Mouse (Mus musculus): ENCODE results near the gene Prm2. TPM values are rescaled to one million over a fixed set of nuclear protein-coding genes. Genes with fewer than 3 reads are reported as not detected.

The Prm2 gene
- polyA plus RNA-seq, 1 experiment from 2014 or later = not detected

- H3K4me1 ChIP-seq = no peaks in the 10 kb centered on the region
- no peaks in the 10 kb centered on the region for H3K36me3 ChIP-seq (replicated peaks)
- no peak overlapping the region for H3K4me2 ChIP-seq
- no peaks in the 10 kb centered on the region for H3K27me3 ChIP-seq
- no peak overlapping the region for H3K4me3 ChIP-seq (replicated peaks)
- no peak for ATAC-seq (ENCODE audit: low FRiP score)
- H3K9me3 ChIP-seq = no peaks in the 10 kb centered on the region
- H3K9ac ChIP-seq = no peak overlapping the region
- no peak overlapping the region for H3K27ac ChIP-seq
- 88% methylated on average over 4 of the region's 4 CpGs for WGBS
Measured at GRCm38 (mm10) chr16:10828461-10828805, 32.5 kb upstream of the Prm2 start.

GRCm38 (mm10) chr16:10827766-10828460 lies 32.0 kb upstream of the Prm2 start:
- H3K9me3 ChIP-seq = no peaks in the 10 kb centered on the region
- H3K27me3 ChIP-seq = no peaks in the 10 kb centered on the region
- H3K36me3 ChIP-seq (replicated peaks) = no peaks in the 10 kb centered on the region
- no peak overlapping the region for H3K27ac ChIP-seq
- no peaks in the 10 kb centered on the region for H3K4me1 ChIP-seq
- no peak overlapping the region for H3K4me2 ChIP-seq
- ATAC-seq (ENCODE audit: low FRiP score) = no peak
- 85% methylated on average over 7 of the region's 7 CpGs for WGBS
- no peak overlapping the region for H3K9ac ChIP-seq
- no peak overlapping the region for H3K4me3 ChIP-seq (replicated peaks)

GRCm38 (mm10) chr16:10827269-10827668 lies 31.3 kb upstream of the Prm2 start:
- H3K9ac ChIP-seq = no peak overlapping the region
- H3K4me1 ChIP-seq = no peaks in the 10 kb centered on the region
- no peaks in the 10 kb centered on the region for H3K27me3 ChIP-seq
- H3K36me3 ChIP-seq (replicated peaks) = no peaks in the 10 kb centered on the region
- no peaks in the 10 kb centered on the region for H3K9me3 ChIP-seq
- no peak overlapping the region for H3K4me3 ChIP-seq (replicated peaks)
- no peak overlapping the region for H3K4me2 ChIP-seq
- 94% methylated on average over 9 of the region's 9 CpGs for WGBS
- H3K27ac ChIP-seq = no peak overlapping the region
- ATAC-seq (ENCODE audit: low FRiP score) = no peak

- Histone ChIP-seq H3K4me2 (no peak overlapping the region), H3K27me3 (no peaks in the 10 kb centered on the region), H3K9me3 (no peaks in the 10 kb centered on the region), H3K36me3 (replicated peaks) (no peaks in the 10 kb centered on the region), H3K9ac (no peak overlapping the region), H3K4me1 (no peaks in the 10 kb centered on the region), H3K27ac (no peak overlapping the region), H3K4me3 (replicated peaks) (no peak overlapping the region)
- no peak for ATAC-seq (ENCODE audit: low FRiP score)
- 86% methylated on average over 4 of the region's 4 CpGs for WGBS
Measured at GRCm38 (mm10) chr16:10825840-10826239, 29.9 kb upstream of the Prm2 start.

DNA sequence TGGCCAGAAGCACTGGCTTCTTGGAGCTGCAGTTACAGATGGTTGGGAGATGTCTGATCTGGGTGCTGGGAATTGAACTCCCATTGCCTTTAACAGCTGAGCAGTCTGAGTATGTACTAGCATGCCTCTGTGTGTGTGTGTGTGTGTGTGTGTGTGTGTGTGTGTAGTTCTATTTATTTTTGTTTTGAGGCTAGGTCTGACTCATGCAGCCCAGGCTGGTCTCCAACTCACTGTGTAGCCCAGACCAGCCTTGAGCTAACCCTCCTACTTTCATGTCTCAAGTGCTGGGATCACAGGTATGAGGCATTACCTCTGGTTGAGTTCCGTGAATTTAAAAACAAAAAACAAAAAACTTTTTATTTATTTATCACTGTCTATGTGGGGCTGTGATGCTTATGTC lies 28.6 kb upstream of the Prm2 start:
- no peaks in the 10 kb centered on the region for H3K27me3 ChIP-seq
- 83% methylated on average over 1 of the region's 1 CpGs for WGBS
- no peak for ATAC-seq (ENCODE audit: low FRiP score)

DNA sequence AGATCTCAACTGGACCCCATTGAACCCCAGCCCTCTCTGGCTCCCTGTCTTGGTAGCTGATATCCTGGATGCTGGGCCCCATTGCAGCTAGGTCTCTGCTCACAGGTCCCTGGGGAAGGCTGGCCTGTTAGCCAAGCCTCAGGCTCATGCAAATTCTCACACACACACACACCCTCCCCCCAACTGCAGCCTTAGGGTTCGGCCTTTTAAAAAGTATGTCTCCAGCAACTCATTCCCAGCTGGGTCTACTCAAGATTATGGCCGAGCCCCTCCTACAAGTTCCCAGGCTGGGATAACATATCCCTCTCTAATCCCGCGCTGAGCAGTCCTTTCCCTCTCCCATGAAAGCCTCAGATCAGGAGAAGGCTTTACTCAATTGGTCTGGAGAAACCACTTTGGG lies 25.5 kb upstream of the Prm2 start:
- H3K36me3 ChIP-seq (replicated peaks) = no peaks in the 10 kb centered on the region
- ATAC-seq (ENCODE audit: low FRiP score) = no peak
- WGBS = 76% methylated on average over 4 of the region's 4 CpGs
- no peak overlapping the region for H3K4me2 ChIP-seq
- H3K4me3 ChIP-seq (replicated peaks) = no peak overlapping the region
- H3K9me3 ChIP-seq = no peaks in the 10 kb centered on the region
- H3K27ac ChIP-seq = no peak overlapping the region
- H3K27me3 ChIP-seq = no peaks in the 10 kb centered on the region
- H3K4me1 ChIP-seq = no peaks in the 10 kb centered on the region
- H3K9ac ChIP-seq = no peak overlapping the region

More for the DNA sequence above, 28.6 kb upstream of the Prm2 start:
- Histone ChIP-seq H3K4me3 (replicated peaks) (no peak overlapping the region), H3K4me2 (no peak overlapping the region), H3K4me1 (no peaks in the 10 kb centered on the region), H3K27ac (no peak overlapping the region), H3K9me3 (no peaks in the 10 kb centered on the region), H3K36me3 (replicated peaks) (no peaks in the 10 kb centered on the region), H3K9ac (no peak overlapping the region)

DNA sequence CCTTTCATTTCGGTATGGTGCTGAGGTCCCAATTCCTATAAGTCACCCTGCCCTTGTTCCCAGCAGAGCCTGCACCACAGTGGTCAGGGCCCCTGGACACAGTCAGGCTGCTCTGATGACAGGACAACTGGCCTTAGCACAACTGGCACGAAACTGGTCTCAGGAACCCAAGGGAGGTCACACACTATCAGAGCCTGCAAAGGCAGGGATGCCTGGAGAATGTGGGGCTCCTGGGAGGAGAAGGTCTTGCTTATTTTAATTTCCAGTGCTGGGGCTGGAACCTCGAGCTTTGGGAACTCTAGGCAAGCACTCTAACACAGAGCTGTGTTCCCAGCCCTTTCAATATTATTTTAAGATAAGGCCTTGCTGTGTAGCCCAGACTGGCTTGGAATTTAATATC lies 24.0 kb upstream of the Prm2 start:
- Histone ChIP-seq H3K27ac (no peak overlapping the region), H3K9ac (no peak overlapping the region), H3K4me3 (replicated peaks) (no peak overlapping the region), H3K9me3 (no peaks in the 10 kb centered on the region), H3K4me2 (no peak overlapping the region), H3K36me3 (replicated peaks) (no peaks in the 10 kb centered on the region), H3K27me3 (no peaks in the 10 kb centered on the region), H3K4me1 (no peaks in the 10 kb centered on the region)
- no peak for ATAC-seq (ENCODE audit: low FRiP score)
- WGBS = 66% methylated on average over 3 of the region's 3 CpGs

- Histone ChIP-seq H3K27ac (no peak overlapping the region), H3K4me3 (replicated peaks) (no peak overlapping the region), H3K27me3 (no peaks in the 10 kb centered on the region), H3K9ac (no peak overlapping the region), H3K4me2 (no peak overlapping the region), H3K4me1 (no peaks in the 10 kb centered on the region), H3K36me3 (replicated peaks) (no peaks in the 10 kb centered on the region), H3K9me3 (no peaks in the 10 kb centered on the region)
- 85% methylated on average over 4 of the region's 4 CpGs for WGBS
- ATAC-seq (ENCODE audit: low FRiP score) = no peak
Measured at GRCm38 (mm10) chr16:10818579-10819135, 22.7 kb upstream of the Prm2 start.

- no peak for ATAC-seq (ENCODE audit: low FRiP score)
- Histone ChIP-seq H3K4me1 (no peaks in the 10 kb centered on the region), H3K9ac (no peak overlapping the region), H3K36me3 (replicated peaks) (no peaks in the 10 kb centered on the region), H3K4me2 (no peak overlapping the region), H3K9me3 (no peaks in the 10 kb centered on the region), H3K27me3 (no peaks in the 10 kb centered on the region), H3K27ac (no peak overlapping the region), H3K4me3 (replicated peaks) (no peak overlapping the region)
- 91% methylated on average over 4 of the region's 4 CpGs for WGBS
Measured at GRCm38 (mm10) chr16:10814864-10815263, 18.9 kb upstream of the Prm2 start.

- H3K27me3 ChIP-seq = no peaks in the 10 kb centered on the region
- no peaks in the 10 kb centered on the region for H3K4me1 ChIP-seq
- no peaks in the 10 kb centered on the region for H3K36me3 ChIP-seq (replicated peaks)
- H3K27ac ChIP-seq = no peak overlapping the region
- H3K9ac ChIP-seq = no peak overlapping the region
- no peak overlapping the region for H3K4me2 ChIP-seq
- H3K9me3 ChIP-seq = no peaks in the 10 kb centered on the region
- H3K4me3 ChIP-seq (replicated peaks) = no peak overlapping the region
- WGBS = 79% methylated on average over 4 of the region's 4 CpGs
- ATAC-seq (ENCODE audit: low FRiP score) = no peak
Measured at GRCm38 (mm10) chr16:10813726-10814125, 17.8 kb upstream of the Prm2 start.

DNA sequence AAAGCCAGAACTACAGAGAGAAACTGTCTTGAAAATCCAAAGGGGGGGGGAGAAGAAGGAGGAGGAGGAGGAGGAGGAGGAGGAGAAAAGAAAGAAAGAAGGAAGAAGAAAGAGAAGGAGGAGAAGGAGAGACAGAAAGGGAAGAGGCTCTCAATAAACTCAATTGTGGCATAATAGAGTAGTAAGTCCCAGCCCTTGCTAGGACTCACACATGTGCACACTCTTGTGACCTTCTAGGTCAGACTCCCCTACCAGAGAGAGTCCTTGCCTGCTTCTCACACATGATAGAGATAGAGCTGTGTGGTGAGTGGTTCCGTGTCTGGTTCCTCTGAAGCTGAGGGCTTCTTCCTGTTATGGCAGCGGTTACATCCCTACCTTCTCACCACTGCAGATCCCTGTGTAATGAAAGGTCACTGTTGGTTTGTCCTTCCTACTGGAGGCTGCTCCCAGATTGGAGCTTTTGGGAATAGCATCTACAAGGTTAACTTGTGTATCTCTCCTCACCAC lies 17.0 kb upstream of the Prm2 start, which contains the start of gene Gm11172:
Gene Gm11172, plus strand, starts transcription at position 51 of the 507 bp plus-strand sequence.
- no peak for ATAC-seq (ENCODE audit: low FRiP score)
- H3K4me1 ChIP-seq = no peaks in the 10 kb centered on the region
- WGBS = 83% methylated on average over 2 of the region's 2 CpGs
- no peak within 1 kb of the TSS for H3K4me3 ChIP-seq (replicated peaks)
- no peaks in the 10 kb centered on the region for H3K36me3 ChIP-seq (replicated peaks)
- no peak within 1 kb of the TSS for H3K4me2 ChIP-seq
- no peaks in the 10 kb centered on the region for H3K27me3 ChIP-seq
- H3K27ac ChIP-seq = no peak within 1 kb of the TSS
- no peaks in the 10 kb centered on the region for H3K9me3 ChIP-seq
- H3K9ac ChIP-seq = no peak within 1 kb of the TSS

DNA sequence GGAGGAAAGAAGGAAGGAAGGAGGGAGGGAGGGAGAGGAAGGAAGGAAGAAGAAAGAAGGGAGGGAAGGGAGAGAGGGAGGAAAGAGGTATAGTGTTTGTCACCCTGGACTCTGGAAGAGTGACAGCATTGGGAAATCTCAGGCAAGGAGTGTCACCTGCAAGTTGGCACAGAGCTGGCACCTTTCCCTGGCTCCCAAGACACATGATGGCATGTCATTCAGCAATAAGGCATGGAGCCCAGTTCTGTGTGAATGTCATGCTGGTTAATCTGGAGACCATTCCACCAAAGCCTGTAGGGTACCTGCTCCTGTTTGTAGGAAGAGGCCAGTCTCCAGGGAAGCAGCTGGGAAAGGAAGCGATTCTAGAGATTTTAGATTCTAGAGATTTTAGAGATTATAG lies 14.4 kb upstream of the Prm2 start:
- Histone ChIP-seq H3K4me3 (replicated peaks) (no peak overlapping the region), H3K27ac (no peak overlapping the region), H3K27me3 (no peaks in the 10 kb centered on the region), H3K9me3 (no peaks in the 10 kb centered on the region), H3K4me2 (no peak overlapping the region), H3K4me1 (no peaks in the 10 kb centered on the region), H3K9ac (no peak overlapping the region), H3K36me3 (replicated peaks) (no peaks in the 10 kb centered on the region)
- 92% methylated on average over 1 of the region's 1 CpGs for WGBS
- no peak for ATAC-seq (ENCODE audit: low FRiP score)
